Mouse (Mus musculus) stomach, postnatal 0 days (tissue): ENCODE measurements around the gene Bach1.

Source experiments
- CTCF ChIP-seq: IDR thresholded peaks from 2 replicates; pipeline ENCODE4 v1.5.1; 2016; ENCODE audit warnings: antibody characterized with exemption, low read depth, mild to moderate bottlenecking, moderate library complexity
- EP300 ChIP-seq: optimal IDR thresholded peaks from 2 replicates; pipeline ENCODE3; 2016; ENCODE audit warnings: antibody characterized with exemption

DNA sequence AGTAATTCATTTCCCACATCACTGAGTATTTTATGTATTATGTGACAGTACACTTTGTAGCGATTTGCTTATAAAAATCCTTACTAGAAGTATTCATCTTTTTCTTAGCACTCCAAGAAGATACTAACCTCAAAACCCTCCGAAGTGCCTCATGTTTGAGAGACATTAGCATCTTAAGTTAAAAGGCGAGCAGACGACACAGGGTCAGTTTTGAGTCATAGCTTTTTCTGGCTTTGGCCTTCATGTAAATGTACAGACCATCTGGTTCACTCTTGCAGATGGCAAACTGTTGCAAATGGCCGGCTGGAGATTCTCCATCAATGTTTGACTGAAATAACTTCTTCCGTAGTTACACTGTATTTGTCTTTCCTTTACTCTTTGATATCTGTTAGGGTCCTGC is 30.7 kb upstream of the Bach1 start:
- TF ChIP-seq CTCF, result no peak
- no peak for TF ChIP-seq EP300
